In the genomic region with DNA sequence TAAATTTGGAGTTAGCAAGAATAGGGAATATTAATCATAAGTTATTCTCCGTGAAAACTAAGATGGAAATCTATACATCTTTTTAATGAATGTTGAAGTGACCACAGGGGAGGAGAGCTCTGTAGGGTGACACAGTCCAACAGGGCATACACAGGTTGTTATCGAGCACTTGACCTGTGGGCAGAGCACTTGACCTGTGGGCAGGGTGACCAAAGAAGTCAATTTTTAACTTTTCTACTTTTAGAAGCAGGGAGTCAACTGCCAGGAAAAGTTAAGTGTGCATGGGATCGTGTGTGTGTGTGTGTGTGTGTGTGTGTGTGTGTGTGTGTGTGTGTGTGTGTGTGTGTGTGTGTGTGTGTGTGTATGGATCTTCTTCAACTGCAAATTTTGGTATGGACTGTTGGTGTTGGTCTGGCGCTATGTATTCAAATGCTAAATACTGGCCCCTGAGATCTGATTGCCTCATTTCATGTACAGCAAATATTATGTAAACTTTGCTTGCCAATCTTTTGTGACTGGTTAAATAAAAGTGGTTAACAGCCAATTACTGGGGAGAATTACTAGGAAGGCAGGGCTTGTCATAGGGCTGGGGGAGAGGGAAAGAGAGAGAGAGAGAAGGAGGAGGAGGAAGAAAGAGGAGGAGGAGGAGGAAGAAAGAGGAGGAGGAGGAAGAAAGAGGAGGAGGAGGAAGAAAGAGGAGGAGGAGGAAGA, we compare ENCODE assay signal across 25 mouse cellular contexts. TPM values are rescaled to one million over a fixed set of nuclear protein-coding genes. Genes with fewer than 3 reads are reported as not detected.
DNase-seq lines count a peak whose midpoint lies in the region; ATAC-seq lines count a peak whose summit lies in the region.
"Had no signal": no experiment of that assay in that cellular context is flagged by ENCODE, and none has a peak within 500 bp of the region (broad histone marks: within the 10 kb centered on the region; RNA-seq: fewer than 3 reads in every experiment).

No protein-coding gene starts in this region.

- WGBS in kidney, embryonic 14.5 days = 76% methylated on average over 4 of the region's 4 CpGs
- WGBS in liver, embryonic 11.5 days = 64% methylated on average over 4 of the region's 4 CpGs
- 51% methylated on average over 4 of the region's 4 CpGs for WGBS in liver, embryonic 16.5 days (ENCODE audit: insufficient replicate concordance)

- no peaks in the 10 kb centered on the region for H3K4me1 ChIP-seq in kidney, embryonic 14.5 days (ENCODE audit: control insufficient read depth, insufficient read depth, low read length)
- no peaks in the 10 kb centered on the region for H3K4me1 ChIP-seq in liver, embryonic 11.5 days (replicated peaks; ENCODE audit: control insufficient read depth, insufficient read depth, low read length)
- no peaks in the 10 kb centered on the region; the same call in 1 of the 2 replicates for H3K4me1 ChIP-seq in liver, embryonic 16.5 days (ENCODE audit: control insufficient read depth, low read depth, low read length)
- H3K4me1 ChIP-seq: forebrain, embryonic 13.5 days; limb, embryonic 13.5 days had no signal

- H3K27ac ChIP-seq in kidney, embryonic 14.5 days (ENCODE audit: low read depth, low read length) = no peak overlapping the region
- H3K27ac ChIP-seq in liver, embryonic 11.5 days (ENCODE audit: low read depth, low read length) = no peak overlapping the region
- H3K27ac ChIP-seq in liver, embryonic 16.5 days (ENCODE audit: low read length) = no peak overlapping the region
- H3K27ac ChIP-seq: forebrain, embryonic 13.5 days; heart, embryonic 10.5 days; layer of hippocampus, adult 2 months; limb, embryonic 13.5 days; macrophage had no signal

- no peaks in the 10 kb centered on the region for H3K27me3 ChIP-seq in kidney, embryonic 14.5 days (ENCODE audit: control insufficient read depth, insufficient read depth, low read length)
- no peaks in the 10 kb centered on the region for H3K27me3 ChIP-seq in liver, embryonic 11.5 days (replicated peaks; ENCODE audit: control insufficient read depth, insufficient read depth, low read length)
- H3K27me3 ChIP-seq in liver, embryonic 16.5 days (ENCODE audit: control insufficient read depth, insufficient read depth, low read depth, low read length) = no peaks in the 10 kb centered on the region
- H3K27me3 ChIP-seq: CH12.LX; forebrain, embryonic 13.5 days; limb, embryonic 13.5 days had no signal

- H3K4me2 ChIP-seq in kidney, embryonic 14.5 days (replicated peaks; ENCODE audit: low read depth, low read length) = no peak overlapping the region
- no peak overlapping the region for H3K4me2 ChIP-seq in liver, embryonic 11.5 days
- H3K4me2 ChIP-seq in liver, embryonic 16.5 days (ENCODE audit: low read depth, low read length) = no peak overlapping the region
- H3K4me2 ChIP-seq: forebrain, embryonic 13.5 days; limb, embryonic 13.5 days had no signal

- H3K36me3 ChIP-seq in kidney, embryonic 14.5 days (ENCODE audit: control insufficient read depth, insufficient read depth, low read length) = peaks cover 23% of the 10 kb centered on the region
- H3K36me3 ChIP-seq in liver, embryonic 11.5 days (ENCODE audit: control insufficient read depth, insufficient read depth, low read length) = peaks cover 8% of the 10 kb centered on the region
- H3K36me3 ChIP-seq in liver, embryonic 16.5 days (ENCODE audit: control insufficient read depth, insufficient read depth) = peaks cover 2% of the 10 kb centered on the region

- peak; percentile 79 for DNase-seq in kidney, adult 9 months
- no peak for DNase-seq in liver, embryonic 11.5 days (ENCODE audit: low spot score)
- DNase-seq in lung, postnatal 36 days = peak; percentile 61
- no peak for DNase-seq in left cerebral cortex, adult 9 months (ENCODE audit: low spot score in 2 of 2)
- no peak for DNase-seq in adrenal gland, postnatal 36 days
- no peak for DNase-seq in embryo, embryonic 10 days (ENCODE audit: low spot score)
- DNase-seq: adrenal gland, adult 8-10 months; B cell, adult 2 months; cerebellum, adult 18-20 months; cerebellum, postnatal 25 days; layer of hippocampus, postnatal 36 days; thymus, postnatal 14 days had no signal

- H3K9ac ChIP-seq in kidney, embryonic 14.5 days (ENCODE audit: low read depth, low read length) = no peak overlapping the region
- H3K9ac ChIP-seq in liver, embryonic 11.5 days (ENCODE audit: low read depth, low read length) = no peak overlapping the region
- H3K9ac ChIP-seq in liver, embryonic 16.5 days (ENCODE audit: low read depth, low read length) = no peak overlapping the region
- H3K9ac ChIP-seq: forebrain, embryonic 13.5 days; limb, embryonic 13.5 days had no signal

- no peak for ATAC-seq in kidney, embryonic 14.5 days (ENCODE audit: low FRiP score, low TSS enrichment)
- 0 out of 2 replicates have a peak, but pooled peaks have one; percentile 57 for ATAC-seq in liver, embryonic 11.5 days (replicated peaks; ENCODE audit: low FRiP score)
- ATAC-seq in liver, embryonic 16.5 days (ENCODE audit: low read depth) = peak; percentile 84
- ATAC-seq: forebrain, embryonic 13.5 days; hindbrain, embryonic 16.5 days; intestine, embryonic 16.5 days had no signal

- no peaks in the 10 kb centered on the region for H3K9me3 ChIP-seq in kidney, embryonic 14.5 days (ENCODE audit: control insufficient read depth, low read length)
- H3K9me3 ChIP-seq in liver, embryonic 11.5 days (ENCODE audit: control insufficient read depth, low read length) = no peaks in the 10 kb centered on the region
- no peaks in the 10 kb centered on the region for H3K9me3 ChIP-seq in liver, embryonic 16.5 days (replicated peaks; ENCODE audit: control insufficient read depth, low read length)
- H3K9me3 ChIP-seq: forebrain, embryonic 13.5 days; G1E; heart, embryonic 10.5 days; limb, embryonic 13.5 days had no signal

- no peak overlapping the region for H3K4me3 ChIP-seq in kidney, embryonic 14.5 days (ENCODE audit: low read length)
- H3K4me3 ChIP-seq in liver, embryonic 11.5 days (ENCODE audit: low read depth, low read length) = no peak overlapping the region
- no peak overlapping the region for H3K4me3 ChIP-seq in liver, embryonic 16.5 days (ENCODE audit: low read depth, low read length)
- H3K4me3 ChIP-seq: forebrain, embryonic 13.5 days; heart, embryonic 10.5 days; layer of hippocampus, adult 2 months; limb, embryonic 13.5 days had no signal

RNA-seq across cellular contexts. Expression of a gene that starts 10.0 kb away (rescaled TPM):
- 1.7 TPM in 2 replicates for polyA plus RNA-seq in kidney, embryonic 14.5 days (2014; fragmentation: Nextera tagmentation; extraction: Ambion mirVana)
- 1.8 and 1.9 TPM in 2 replicates for polyA plus RNA-seq in liver, embryonic 11.5 days (2014; fragmentation: Nextera tagmentation; extraction: Ambion mirVana)
- 2.6 and 3.3 TPM in 2 replicates for polyA plus RNA-seq in liver, embryonic 16.5 days (2015; fragmentation: Nextera tagmentation; extraction: Ambion mirVana)
- total RNA-seq in adrenal gland, postnatal 36 days (2021) = 10 to 100 TPM in 1 of 2 experiments, 1 to 10 TPM in 1; 5.8 to 10.2 TPM

RNA-seq across cellular contexts. Expression of a gene that starts 17.5 kb away (rescaled TPM):
- 27.0 and 27.7 TPM in 2 replicates for polyA plus RNA-seq in kidney, embryonic 14.5 days (2014; fragmentation: Nextera tagmentation; extraction: Ambion mirVana)
- 17.0 and 18.5 TPM in 2 replicates for polyA plus RNA-seq in liver, embryonic 11.5 days (2014; fragmentation: Nextera tagmentation; extraction: Ambion mirVana)
- 9.4 and 10.2 TPM in 2 replicates for polyA plus RNA-seq in liver, embryonic 16.5 days (2015; fragmentation: Nextera tagmentation; extraction: Ambion mirVana)
- 10 to 100 TPM; 22.3 to 22.4 TPM for total RNA-seq in adrenal gland, postnatal 36 days (2021)

RNA-seq across cellular contexts. Expression of a gene that starts 17.5 kb away (rescaled TPM):
- polyA plus RNA-seq in kidney, embryonic 14.5 days (2014; fragmentation: Nextera tagmentation; extraction: Ambion mirVana) = 11.8 and 19.2 TPM in 2 replicates
- polyA plus RNA-seq in liver, embryonic 11.5 days (2014; fragmentation: Nextera tagmentation; extraction: Ambion mirVana) = 18.8 and 20.3 TPM in 2 replicates
- 5.0 and 5.5 TPM in 2 replicates for polyA plus RNA-seq in liver, embryonic 16.5 days (2015; fragmentation: Nextera tagmentation; extraction: Ambion mirVana)
- total RNA-seq in adrenal gland, postnatal 36 days (2021) = 10 to 100 TPM; 21.9 to 22.4 TPM

RNA-seq across cellular contexts. Expression of a gene that starts 43.2 kb away (rescaled TPM):
- polyA plus RNA-seq in kidney, embryonic 14.5 days (2014; fragmentation: Nextera tagmentation; extraction: Ambion mirVana) = 0.10 and 0.45 TPM in 2 replicates
- polyA plus RNA-seq in liver, embryonic 11.5 days (2014; fragmentation: Nextera tagmentation; extraction: Ambion mirVana) = 0.38 and 0.78 TPM in 2 replicates
- polyA plus RNA-seq in liver, embryonic 16.5 days (2015; fragmentation: Nextera tagmentation; extraction: Ambion mirVana) = 3.6 and 7.0 TPM in 2 replicates
- total RNA-seq in adrenal gland, postnatal 36 days (2021) = under 1 TPM; 0.03 to 0.07 TPM
- total RNA-seq: G1E; hematopoietic stem cell, adult 5-6 weeks had no signal
- polyA plus RNA-seq: G1E; gonadal fat pad, adult 2 months had no signal

Comparison
In these comparisons a context has a peak if more than half of its experiments do, and no peak if none do; other contexts are left out.
1. DNase-seq: peak in kidney, adult 9 months (single experiment) and lung, postnatal 36 days (single experiment); none in liver, embryonic 11.5 days (single experiment), left cerebral cortex, adult 9 months (0 of 2), adrenal gland, postnatal 36 days (0 of 2) and embryo, embryonic 10 days (single experiment).